Mouse (Mus musculus) megakaryocyte, embryonic 14.5 days (primary cell): ENCODE results near the gene Ccdc78. TPM values are rescaled to one million over a fixed set of nuclear protein-coding genes. Genes with fewer than 3 reads are reported as not detected.

Experiments
- H3K27me3 ChIP-seq: replicated peaks from 2 replicates; pipeline ENCODE3; 2012; ENCODE audit warnings: inconsistent platforms
- H3K36me3 ChIP-seq: replicated peaks from 2 replicates; pipeline ENCODE3; 2012; ENCODE audit warnings: low read length, inconsistent platforms, mixed read lengths
- H3K4me1 ChIP-seq: 2 replicates; pipeline ENCODE4 v1.6.1; 2012; ENCODE audit warnings: inconsistent platforms
- H3K4me3 ChIP-seq: replicated peaks from 2 replicates; pipeline ENCODE3; 2012; ENCODE audit warnings: moderate library complexity, mild to moderate bottlenecking, inconsistent platforms
- H3K9me3 ChIP-seq: 2 replicates; pipeline ENCODE4 v1.6.1; 2012; ENCODE audit warnings: inconsistent platforms
- FLI1 ChIP-seq: IDR thresholded peaks from 2 replicates; pipeline ENCODE4 v1.6.1; 2012; ENCODE audit warnings: low read length, inconsistent platforms, mixed read lengths
- GATA1 ChIP-seq: IDR thresholded peaks from 3 replicates; pipeline ENCODE4 v1.6.1; 2012; ENCODE audit warnings: mixed read lengths, low read length, inconsistent platforms, borderline replicate concordance
- polyA plus RNA-seq: library from polyadenylated mRNA; stranded (reverse); fragments of >175 nt; gene quantifications from 2 replicates; pipeline ENCODE4 v1.2.3, GENCODE M21; 2012; ENCODE audit warnings: low replicate concordance; ENCODE audit not compliant: insufficient read depth

Gene Ccdc78
- polyA plus RNA-seq, 1 experiment = not detected

DNA sequence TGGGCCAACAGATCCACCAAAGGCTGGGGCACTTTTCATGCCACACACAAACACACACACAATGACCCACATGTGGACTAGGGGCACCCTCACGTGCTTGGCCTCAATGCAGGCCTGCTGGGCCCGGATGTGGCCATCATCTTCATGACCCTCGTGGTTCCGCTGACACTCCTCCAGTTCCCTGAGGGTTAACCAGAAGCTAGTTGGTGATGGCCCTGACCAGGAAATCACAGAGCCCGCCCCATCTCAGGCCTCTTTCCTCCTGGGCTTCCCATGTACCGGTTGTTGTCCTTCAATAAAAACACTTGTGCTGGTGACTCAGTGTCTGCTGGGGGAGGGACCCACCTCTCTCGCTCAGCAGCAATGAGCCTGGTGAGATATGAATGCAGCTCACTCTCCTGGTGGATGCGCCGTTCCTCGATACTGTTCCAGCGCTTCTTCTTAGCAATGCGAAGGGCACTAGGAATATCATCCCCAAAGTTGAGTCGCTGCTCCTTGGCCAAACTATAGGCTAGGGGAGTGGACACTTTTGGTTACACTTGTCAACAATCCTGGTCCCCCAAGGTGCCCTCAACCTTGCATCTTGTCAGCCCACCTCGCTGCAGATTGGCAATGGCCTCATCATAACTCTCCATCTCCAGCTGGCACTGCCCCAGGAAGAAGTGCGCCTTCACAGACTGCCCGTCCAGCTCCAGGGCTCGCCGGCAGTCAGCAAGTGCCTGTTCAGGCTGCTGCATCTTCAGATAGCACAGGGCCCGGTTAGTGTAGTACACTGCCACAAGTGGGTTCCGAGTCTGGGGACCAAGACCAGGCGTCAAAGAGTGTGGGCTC is 45.3 kb downstream of the Ccdc78 start:
- Histone ChIP-seq H3K36me3 (peaks cover 72% of the 10 kb centered on the region), H3K27me3 (no peaks in the 10 kb centered on the region), H3K4me1 (peaks cover 88% of the 10 kb centered on the region), H3K4me3 (peak overlapping the region; percentile 97), H3K9me3 (no peaks in the 10 kb centered on the region)
- TF ChIP-seq GATA1 = no peak
- TF ChIP-seq FLI1 = no peak

- peaks cover 88% of the 10 kb centered on the region for H3K4me1 ChIP-seq
- H3K36me3 ChIP-seq = peaks cover 72% of the 10 kb centered on the region
- no peak for TF ChIP-seq GATA1
- peak; percentile 92 for TF ChIP-seq FLI1
- H3K9me3 ChIP-seq = no peaks in the 10 kb centered on the region
- H3K27me3 ChIP-seq = no peaks in the 10 kb centered on the region
- H3K4me3 ChIP-seq = peak overlapping the region; percentile 97
Observed at GRCm38 (mm10) chr17:25832436-25833290, 46.3 kb downstream of the Ccdc78 start.

DNA sequence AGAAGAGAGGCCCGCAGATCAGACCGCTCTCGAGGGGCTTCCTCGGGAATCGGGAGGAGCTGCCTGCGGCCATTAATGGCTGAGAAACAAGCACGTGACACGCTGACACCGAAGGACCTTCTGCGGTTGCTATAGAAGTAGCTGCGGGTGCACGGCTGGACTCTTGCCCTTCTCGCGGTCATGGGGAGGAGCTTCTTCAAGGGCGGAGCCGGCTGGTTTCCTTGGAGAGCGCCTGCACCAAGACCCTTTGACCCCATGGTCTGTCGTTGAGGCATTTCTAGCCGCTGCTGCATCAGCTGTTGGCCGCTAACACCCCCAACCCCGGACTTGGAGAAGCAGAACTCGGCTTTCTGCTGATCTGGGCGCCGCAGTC is 46.9 kb downstream of the Ccdc78 start, which contains the start of gene Stub1:
Stub1 (minus strand) TSS at position 114 of the 373 bp plus-strand sequence.
- H3K27me3 ChIP-seq = no peaks in the 10 kb centered on the region
- peak within 1 kb of the TSS; percentile 97 for H3K4me3 ChIP-seq
- H3K36me3 ChIP-seq = peaks cover 72% of the 10 kb centered on the region
- peaks cover 88% of the 10 kb centered on the region for H3K4me1 ChIP-seq
- no peaks in the 10 kb centered on the region for H3K9me3 ChIP-seq
- TF ChIP-seq FLI1 (no peak), GATA1 (no peak)

GRCm38 (mm10) chr17:25833961-25834594 is 47.7 kb downstream of the Ccdc78 start:
- Histone ChIP-seq H3K4me3 (peak overlapping the region; percentile 97), H3K27me3 (no peaks in the 10 kb centered on the region), H3K36me3 (peaks cover 77% of the 10 kb centered on the region), H3K9me3 (no peaks in the 10 kb centered on the region), H3K4me1 (peaks cover 86% of the 10 kb centered on the region)
- no peak for TF ChIP-seq FLI1
- TF ChIP-seq GATA1 = no peak

DNA sequence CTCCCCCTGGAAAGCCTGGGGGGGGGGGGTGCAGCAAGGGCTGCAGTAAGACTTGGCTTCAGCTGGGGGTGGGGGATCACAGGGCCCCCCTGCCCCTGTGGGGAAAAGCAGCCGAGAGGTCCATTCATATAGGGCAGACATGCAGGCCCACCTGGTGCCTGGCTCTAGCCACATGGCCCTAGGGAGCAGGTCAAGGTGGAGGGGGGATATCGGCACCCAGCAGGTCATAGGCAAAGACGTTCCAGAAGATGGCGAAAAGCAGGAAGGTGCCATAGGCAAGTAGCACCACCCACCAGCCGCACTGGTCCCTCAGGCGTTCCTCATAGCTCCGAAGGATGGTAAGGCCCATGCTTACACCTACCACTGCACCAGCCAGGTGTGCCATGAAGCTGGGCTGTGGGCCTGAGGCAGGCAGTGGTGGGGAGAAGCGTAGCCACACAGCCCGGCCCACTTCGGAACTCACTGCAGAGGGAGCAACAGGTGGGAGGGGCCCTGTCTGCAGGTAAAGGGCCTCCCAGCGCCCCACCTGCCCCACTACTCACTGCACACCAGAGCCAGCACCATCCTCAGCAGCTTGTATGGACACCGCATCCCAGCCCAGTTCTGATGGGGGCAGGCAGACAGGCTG is 48.3 kb downstream of the Ccdc78 start:
- H3K4me1 ChIP-seq = peaks cover 85% of the 10 kb centered on the region
- H3K27me3 ChIP-seq = no peaks in the 10 kb centered on the region
- no peaks in the 10 kb centered on the region for H3K9me3 ChIP-seq
- H3K4me3 ChIP-seq = peak overlapping the region; percentile 97
- TF ChIP-seq FLI1 = no peak
- peaks cover 78% of the 10 kb centered on the region for H3K36me3 ChIP-seq

DNA sequence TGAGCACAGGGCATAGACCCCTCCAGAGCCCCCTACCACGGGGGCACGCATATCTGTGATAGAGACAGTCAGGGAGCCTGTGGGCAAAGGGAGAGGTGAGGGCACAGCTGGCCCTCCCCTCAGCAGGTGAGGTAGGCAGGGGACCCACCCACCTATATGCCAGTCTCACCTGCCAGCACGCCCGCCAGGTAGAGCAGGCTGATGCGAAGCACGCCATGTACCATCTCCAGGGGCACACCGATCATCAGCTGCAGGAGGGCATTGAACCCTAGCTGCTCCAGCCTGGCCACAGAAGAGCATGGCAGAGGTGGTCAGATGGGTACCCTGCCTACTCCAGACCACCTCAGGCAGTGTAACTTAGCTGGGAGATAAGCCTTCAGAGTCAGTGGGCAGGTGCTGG is 48.9 kb downstream of the Ccdc78 start:
- no peak for TF ChIP-seq GATA1
- no peak for TF ChIP-seq FLI1
- no peaks in the 10 kb centered on the region for H3K9me3 ChIP-seq
- peaks cover 78% of the 10 kb centered on the region for H3K36me3 ChIP-seq
- no peaks in the 10 kb centered on the region for H3K27me3 ChIP-seq
- peaks cover 85% of the 10 kb centered on the region for H3K4me1 ChIP-seq
- H3K4me3 ChIP-seq = peak overlapping the region; percentile 76

GRCm38 (mm10) chr17:25835816-25836215 is 49.4 kb downstream of the Ccdc78 start:
- H3K4me3 ChIP-seq = peak overlapping the region; percentile 19
- TF ChIP-seq GATA1 = no peak
- no peaks in the 10 kb centered on the region for H3K9me3 ChIP-seq
- peaks cover 85% of the 10 kb centered on the region for H3K4me1 ChIP-seq
- no peaks in the 10 kb centered on the region for H3K27me3 ChIP-seq
- peaks cover 78% of the 10 kb centered on the region for H3K36me3 ChIP-seq

GRCm38 (mm10) chr17:25836397-25837075 is 50.2 kb downstream of the Ccdc78 start:
- H3K9me3 ChIP-seq = no peaks in the 10 kb centered on the region
- TF ChIP-seq GATA1 (no peak), FLI1 (no peak)
- peaks cover 78% of the 10 kb centered on the region for H3K36me3 ChIP-seq
- peak overlapping the region; percentile 38 for H3K4me3 ChIP-seq
- no peaks in the 10 kb centered on the region for H3K27me3 ChIP-seq
- H3K4me1 ChIP-seq = peaks cover 85% of the 10 kb centered on the region

GRCm38 (mm10) chr17:25837076-25837410 is 50.7 kb downstream of the Ccdc78 start, which contains the start of gene Rhbdl1:
Gene Rhbdl1 (minus strand): TSS chr17:25837295.
- Histone ChIP-seq H3K4me1 (peaks cover 85% of the 10 kb centered on the region), H3K36me3 (peaks cover 78% of the 10 kb centered on the region), H3K27me3 (no peaks in the 10 kb centered on the region), H3K9me3 (no peaks in the 10 kb centered on the region), H3K4me3 (peak within 1 kb of the TSS; percentile 38)
- TF ChIP-seq GATA1 (no peak), FLI1 (no peak)
